Mouse (Mus musculus): ENCODE data around the gene Rbfox3.

Gene Rbfox3

GRCm38 (mm10) chr11:118609236-118610000 lies 302.0 kb downstream of the Rbfox3 start:
- in situ Hi-C loops (cut with MboI, MseI): no loop called here

- in situ Hi-C loops (cut with MboI, MseI): no loop called here
These were observed 303.5 kb downstream of the Rbfox3 start for GRCm38 (mm10) chr11:118607927-118608326.

GRCm38 (mm10) chr11:118605570-118605969 lies 305.8 kb downstream of the Rbfox3 start:
- in situ Hi-C loops (cut with MboI, MseI): no loop called here

GRCm38 (mm10) chr11:118604206-118604605 lies 307.2 kb downstream of the Rbfox3 start:
- in situ Hi-C loops (cut with MboI, MseI): no loop called here

- in situ Hi-C loops (cut with MboI, MseI): no loop called here
These were observed 308.3 kb downstream of the Rbfox3 start for GRCm38 (mm10) chr11:118603126-118603525.

- in situ Hi-C loops (cut with MboI, MseI): no loop called here
These were observed 309.9 kb downstream of the Rbfox3 start for GRCm38 (mm10) chr11:118601484-118601883.

- in situ Hi-C loops (cut with MboI, MseI): no loop called here
These were observed 311.2 kb downstream of the Rbfox3 start for GRCm38 (mm10) chr11:118600168-118600567.

GRCm38 (mm10) chr11:118598726-118599125 lies 312.7 kb downstream of the Rbfox3 start:
- in situ Hi-C loops (cut with MboI, MseI): no loop called here

- in situ Hi-C loops (cut with MboI, MseI): no loop called here
These were observed 326.6 kb downstream of the Rbfox3 start for GRCm38 (mm10) chr11:118584826-118585225.

- in situ Hi-C loops (cut with MboI, MseI): no loop called here
These were observed 327.4 kb downstream of the Rbfox3 start for GRCm38 (mm10) chr11:118583989-118584388.

- in situ Hi-C loops (cut with MboI, MseI): no loop called here
These were observed 327.8 kb downstream of the Rbfox3 start for GRCm38 (mm10) chr11:118583573-118583972.

- in situ Hi-C loops (cut with MboI, MseI): no loop called here
These were observed 330.4 kb downstream of the Rbfox3 start for GRCm38 (mm10) chr11:118581019-118581418.

- in situ Hi-C loops (cut with MboI, MseI): no loop called here
These were observed 331.8 kb downstream of the Rbfox3 start for GRCm38 (mm10) chr11:118579622-118580021.

GRCm38 (mm10) chr11:118577271-118577670 lies 334.1 kb downstream of the Rbfox3 start:
- in situ Hi-C loops (cut with MboI, MseI): no loop called here

GRCm38 (mm10) chr11:118576611-118577010 lies 334.8 kb downstream of the Rbfox3 start:
- in situ Hi-C loops (cut with MboI, MseI): no loop called here

GRCm38 (mm10) chr11:118574418-118574817 lies 337.0 kb downstream of the Rbfox3 start:
- in situ Hi-C loops (cut with MboI, MseI): no loop called here

- in situ Hi-C loops (cut with MboI, MseI): no loop called here
These were observed 337.8 kb downstream of the Rbfox3 start for GRCm38 (mm10) chr11:118573569-118573968.

- in situ Hi-C loops (cut with MboI, MseI): no loop called here
These were observed 338.4 kb downstream of the Rbfox3 start for GRCm38 (mm10) chr11:118573000-118573399.

- in situ Hi-C loops (cut with MboI, MseI): no loop called here
These were observed 341.2 kb downstream of the Rbfox3 start for GRCm38 (mm10) chr11:118570164-118570563.

- in situ Hi-C loops (cut with MboI, MseI): no loop called here
These were observed 341.8 kb downstream of the Rbfox3 start for GRCm38 (mm10) chr11:118569571-118570062.

- in situ Hi-C loops (cut with MboI, MseI): no loop called here
These were observed 347.5 kb downstream of the Rbfox3 start for GRCm38 (mm10) chr11:118563877-118564276.

- in situ Hi-C loops (cut with MboI, MseI): no loop called here
These were observed 348.6 kb downstream of the Rbfox3 start for GRCm38 (mm10) chr11:118562847-118563246.

- in situ Hi-C loops (cut with MboI, MseI): no loop called here
These were observed 353.2 kb downstream of the Rbfox3 start for GRCm38 (mm10) chr11:118558193-118558592.
